Mouse (Mus musculus) brain, adult 2 months (tissue): ENCODE data around the gene Gcnt4.
"Not testable (repeated sequence)": the region's sequence is repeated elsewhere in the genome, so short reads cannot be mapped to it uniquely, and the experiment has no call there.

Experiments used
- DNase-seq: peaks from one replicate; pipeline ENCODE4 v3.0.0; 2011; ENCODE audit warnings: low read depth, low spot score

The Gcnt4 gene

GRCm38 (mm10) chr13:96923999-96924961 is at the start of gene Gcnt4:
Gene Gcnt4 (plus strand): TSS chr13:96924689.
- DNase-seq: peak; percentile 63

- peak; percentile 79 for DNase-seq
Observed at GRCm38 (mm10) chr13:96878220-96879057, 46.0 kb upstream of the Gcnt4 start.

- DNase-seq: no peak
Observed at GRCm38 (mm10) chr13:96884534-96884933, 40.0 kb upstream of the Gcnt4 start.

- no peak for DNase-seq
Observed at GRCm38 (mm10) chr13:96889985-96890384, 34.5 kb upstream of the Gcnt4 start.

- DNase-seq: peak; percentile 16
Observed at GRCm38 (mm10) chr13:96895144-96895543, 29.3 kb upstream of the Gcnt4 start.

- DNase-seq: no peak
Observed at GRCm38 (mm10) chr13:96906717-96907116, 17.8 kb upstream of the Gcnt4 start.

GRCm38 (mm10) chr13:96911202-96911601 is 13.3 kb upstream of the Gcnt4 start:
- DNase-seq: no peak

- DNase-seq: not testable (repeated sequence)
Observed at GRCm38 (mm10) chr13:96923134-96923533, 1.4 kb upstream of the Gcnt4 start.

GRCm38 (mm10) chr13:96924985-96925745 is 676 bp downstream of the Gcnt4 start:
- no peak for DNase-seq

- DNase-seq: no peak
Observed at GRCm38 (mm10) chr13:96925991-96926725, 1.7 kb downstream of the Gcnt4 start.

- DNase-seq: no peak
Observed at GRCm38 (mm10) chr13:96927781-96928180, 3.3 kb downstream of the Gcnt4 start.

- no peak for DNase-seq
Observed at GRCm38 (mm10) chr13:96928432-96929039, 4.0 kb downstream of the Gcnt4 start.

GRCm38 (mm10) chr13:96932745-96933144 is 8.3 kb downstream of the Gcnt4 start:
- peak; percentile 93 for DNase-seq

- DNase-seq: no peak
Observed at GRCm38 (mm10) chr13:96933367-96933766, 8.9 kb downstream of the Gcnt4 start.

- DNase-seq: no peak
Observed at GRCm38 (mm10) chr13:96936173-96936777, 11.8 kb downstream of the Gcnt4 start.

GRCm38 (mm10) chr13:96937059-96937558 is 12.6 kb downstream of the Gcnt4 start:
- no peak for DNase-seq

GRCm38 (mm10) chr13:96939680-96940079 is 15.2 kb downstream of the Gcnt4 start:
- DNase-seq: peak; percentile 69

GRCm38 (mm10) chr13:96941481-96941880 is 17.0 kb downstream of the Gcnt4 start:
- DNase-seq: not testable (repeated sequence)

GRCm38 (mm10) chr13:96943571-96943970 is 19.1 kb downstream of the Gcnt4 start:
- no peak for DNase-seq

- no peak for DNase-seq
Observed at GRCm38 (mm10) chr13:96945748-96946147, 21.3 kb downstream of the Gcnt4 start.
